Mouse (Mus musculus) brain, embryonic 14.5 days (tissue): ENCODE measurements around the gene Ralgapb.
"Not testable (repeated sequence)": the region's sequence is repeated elsewhere in the genome, so short reads cannot be mapped to it uniquely, and the experiment has no call there.

Experiments used
- CTCF ChIP-seq: fragments of 200-500 bp; IDR thresholded peaks from 2 replicates; pipeline ENCODE4 v1.5.1; 2012; ENCODE audit warnings: inconsistent platforms, mild to moderate bottlenecking, moderate library complexity, borderline replicate concordance; ENCODE audit not compliant: insufficient read depth, insufficient read length; ENCODE audit errors: extremely low read depth
- POLR2A ChIP-seq: fragments of 200-500 bp; IDR thresholded peaks from 2 replicates; pipeline ENCODE4 v1.6.1; 2012; ENCODE audit warnings: mild to moderate bottlenecking, inconsistent platforms, borderline replicate concordance; ENCODE audit not compliant: poor library complexity, insufficient read depth, insufficient read length, severe bottlenecking; ENCODE audit errors: extremely low read depth

DNA sequence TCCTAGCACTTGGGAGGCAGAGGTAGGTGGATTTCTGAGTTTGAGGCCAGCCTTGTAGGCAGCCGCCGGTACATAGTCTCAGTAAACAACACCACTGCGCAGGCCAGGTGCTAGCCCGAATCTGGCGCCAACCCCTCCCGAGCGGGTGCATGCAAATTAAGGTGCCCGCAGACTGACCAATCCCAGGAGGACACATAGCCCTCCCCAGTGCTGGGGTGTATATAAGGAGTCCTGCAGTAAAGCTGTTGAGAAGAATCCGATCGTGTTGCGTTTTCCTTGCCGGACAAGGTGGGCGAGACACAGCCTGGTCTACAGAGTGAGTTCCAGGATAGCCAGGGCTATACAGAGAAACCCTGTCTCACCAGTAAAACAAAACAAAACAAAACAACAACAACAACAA lies 12.5 kb upstream of the Ralgapb start:
- not testable (repeated sequence) for TF ChIP-seq CTCF, POLR2A
